Mouse (Mus musculus) embryonic facial prominence, embryonic 14.5 days (tissue): Measurements from ENCODE around the gene Hoxc6. TPM values are rescaled to one million over a fixed set of nuclear protein-coding genes. Genes with fewer than 3 reads are reported as not detected.

Experiments used
- ATAC-seq: fragments of 200-750 bp; cut with Nextera tagmentation; 2 replicates; pipeline ENCODE4 v1.8.0; 2017; ENCODE audit warnings: low read depth, moderate number of reproducible peaks, moderate TSS enrichment
- DNase-seq: peaks from one replicate; pipeline ENCODE4 v3.0.0-alpha.2; 2015; ENCODE audit warnings: low spot score
- H3K27ac ChIP-seq: fragments of 300-500 bp; sonication (generic); replicated peaks from 2 replicates; pipeline ENCODE4 v1.5.1; 2014; ENCODE audit warnings: low read depth, mild to moderate bottlenecking, low read length, moderate library complexity
- H3K27me3 ChIP-seq: fragments of 300-500 bp; sonication (generic); replicated peaks from 2 replicates; pipeline ENCODE4 v1.6.1; 2014; ENCODE audit warnings: low read length; ENCODE audit not compliant: control insufficient read depth, insufficient read depth
- H3K36me3 ChIP-seq: fragments of 300-500 bp; sonication (generic); 2 replicates; pipeline ENCODE4 v1.6.1; 2014; ENCODE audit warnings: low read length, mixed read lengths; ENCODE audit not compliant: control insufficient read depth, insufficient read depth
- H3K4me1 ChIP-seq: fragments of 300-500 bp; sonication (generic); 2 replicates; pipeline ENCODE4 v1.6.1; 2014; ENCODE audit warnings: antibody characterized with exemption, low read length; ENCODE audit not compliant: control insufficient read depth, insufficient read depth
- H3K4me2 ChIP-seq: fragments of 300-500 bp; sonication (generic); 2 replicates; pipeline ENCODE4 v1.6.1; 2014; ENCODE audit warnings: low read depth, mild to moderate bottlenecking, low read length, moderate library complexity, mixed read lengths
- H3K4me3 ChIP-seq: fragments of 300-500 bp; sonication (generic); 2 replicates; pipeline ENCODE4 v1.5.1; 2014; ENCODE audit warnings: low read depth, mild to moderate bottlenecking, low read length
- H3K9ac ChIP-seq: fragments of 300-500 bp; sonication (generic); 2 replicates; pipeline ENCODE4 v1.6.1; 2014; ENCODE audit warnings: low read depth, mild to moderate bottlenecking, low read length, moderate library complexity, mixed read lengths
- H3K9me3 ChIP-seq: fragments of 300-500 bp; sonication (generic); 2 replicates; pipeline ENCODE4 v1.6.1; 2016; ENCODE audit warnings: low read length; ENCODE audit not compliant: control insufficient read depth
- WGBS: fragments of 180-500 bp; shearing (Covaris S2); extraction: QIAGEN DNeasy Blood & Tissue Kit; methylation state at CpG from one replicate; pipeline ENCODE4 v1.1.7; 2014; 5-methylcytosine and 5-hydroxymethylcytosine counted together
- polyA plus RNA-seq: library from polyadenylated mRNA; unstranded; fragments of >200 nt; fragmentation: Nextera tagmentation; extraction: Ambion mirVana; gene quantifications from 2 replicates; pipeline ENCODE4 v1.2.1, GENCODE M21; 2014

The Hoxc6 gene
- polyA plus RNA-seq, 1 experiment from 2014 or later = 0.25 TPM

DNA sequence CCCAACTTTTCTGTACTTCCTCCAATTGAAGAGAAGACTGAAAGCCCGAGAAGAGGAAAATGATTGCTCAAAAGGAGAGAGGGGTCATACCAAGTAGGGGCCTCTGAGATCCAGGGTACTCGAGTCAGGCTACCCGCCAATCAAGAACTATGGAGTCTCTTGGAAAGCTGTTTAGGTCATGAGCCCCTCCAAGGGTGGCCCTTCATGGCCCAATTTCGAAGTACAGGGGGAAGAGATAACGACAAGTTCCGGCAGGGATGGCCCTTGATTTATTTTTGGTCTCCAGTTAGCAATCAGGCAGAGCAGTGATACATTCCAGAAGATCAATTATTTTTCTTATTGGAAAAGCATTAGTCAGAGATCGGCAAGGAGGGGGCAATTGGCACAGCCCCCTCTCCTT, 6.3 kb upstream of the Hoxc6 start:
- DNase-seq (no peak), ATAC-seq (no peak)
- Histone ChIP-seq H3K4me2 (no peak overlapping the region), H3K9ac (no peak overlapping the region), H3K9me3 (no peaks in the 10 kb centered on the region), H3K27me3 (peaks cover 96% of the 10 kb centered on the region), H3K4me3 (no peak overlapping the region), H3K36me3 (no peaks in the 10 kb centered on the region), H3K4me1 (no peaks in the 10 kb centered on the region), H3K27ac (no peak overlapping the region)
- WGBS = 3% methylated on average over 7 of the region's 7 CpGs

GRCm38 (mm10) chr15:102992206-102992605, 5.9 kb upstream of the Hoxc6 start:
- Histone ChIP-seq H3K27ac (no peak overlapping the region), H3K4me3 (no peak overlapping the region), H3K4me2 (no peak overlapping the region), H3K9ac (no peak overlapping the region), H3K36me3 (no peaks in the 10 kb centered on the region), H3K4me1 (no peaks in the 10 kb centered on the region), H3K9me3 (no peaks in the 10 kb centered on the region), H3K27me3 (peaks cover 96% of the 10 kb centered on the region)
- 3% methylated on average over 11 of the region's 11 CpGs for WGBS
- DNase-seq (no peak), ATAC-seq (no peak)

DNA sequence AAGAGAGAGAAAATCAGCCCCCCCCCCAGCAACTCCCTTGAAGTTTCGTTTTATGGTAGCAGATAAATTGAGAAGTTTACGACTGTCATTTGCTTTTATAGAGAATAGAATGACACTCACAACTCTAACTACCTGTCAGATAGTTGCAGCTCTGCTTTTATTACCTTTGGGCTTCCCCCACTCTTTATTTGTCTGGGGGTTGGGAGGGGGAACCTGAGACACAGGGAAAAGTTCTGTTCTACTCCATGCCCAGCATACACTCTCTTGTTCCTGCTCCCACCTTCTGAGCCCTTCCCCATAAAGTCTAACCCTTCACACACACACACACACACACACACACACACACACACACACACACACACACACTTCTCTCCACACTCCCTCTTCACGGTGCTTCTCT, 5.2 kb upstream of the Hoxc6 start:
- 0% methylated on average over 3 of the region's 3 CpGs for WGBS
- Histone ChIP-seq H3K4me1 (no peaks in the 10 kb centered on the region), H3K9me3 (no peaks in the 10 kb centered on the region), H3K36me3 (no peaks in the 10 kb centered on the region), H3K4me3 (no peak overlapping the region), H3K27me3 (peaks cover 96% of the 10 kb centered on the region), H3K27ac (no peak overlapping the region), H3K4me2 (no peak overlapping the region), H3K9ac (no peak overlapping the region)
- no peak for DNase-seq
- no peak for ATAC-seq

- no peak for ATAC-seq
- peaks cover 98% of the 10 kb centered on the region for H3K27me3 ChIP-seq
- no peak overlapping the region for H3K4me3 ChIP-seq
- H3K4me2 ChIP-seq = no peak overlapping the region
- WGBS = 2% methylated on average over 9 of the region's 9 CpGs
- no peaks in the 10 kb centered on the region for H3K36me3 ChIP-seq
- no peak overlapping the region for H3K9ac ChIP-seq
- H3K9me3 ChIP-seq = no peaks in the 10 kb centered on the region
- H3K4me1 ChIP-seq = peaks cover 15% of the 10 kb centered on the region; the same call in 1 of the 2 replicates
- H3K27ac ChIP-seq = no peak overlapping the region
- DNase-seq = no peak
These were observed 1.5 kb upstream of the Hoxc6 start for GRCm38 (mm10) chr15:102996548-102996947.

- H3K4me3 ChIP-seq = no peak overlapping the region
- no peaks in the 10 kb centered on the region for H3K36me3 ChIP-seq
- H3K4me1 ChIP-seq = peaks cover 15% of the 10 kb centered on the region; the same call in 1 of the 2 replicates
- no peak for DNase-seq
- H3K9ac ChIP-seq = no peak overlapping the region
- no peak for ATAC-seq
- H3K27ac ChIP-seq = no peak overlapping the region
- H3K27me3 ChIP-seq = peaks cover 98% of the 10 kb centered on the region
- no peak overlapping the region for H3K4me2 ChIP-seq
- H3K9me3 ChIP-seq = no peaks in the 10 kb centered on the region
- WGBS = 0% methylated on average over 3 of the region's 3 CpGs
These were observed 626 bp upstream of the Hoxc6 start for GRCm38 (mm10) chr15:102997431-102997830.

DNA sequence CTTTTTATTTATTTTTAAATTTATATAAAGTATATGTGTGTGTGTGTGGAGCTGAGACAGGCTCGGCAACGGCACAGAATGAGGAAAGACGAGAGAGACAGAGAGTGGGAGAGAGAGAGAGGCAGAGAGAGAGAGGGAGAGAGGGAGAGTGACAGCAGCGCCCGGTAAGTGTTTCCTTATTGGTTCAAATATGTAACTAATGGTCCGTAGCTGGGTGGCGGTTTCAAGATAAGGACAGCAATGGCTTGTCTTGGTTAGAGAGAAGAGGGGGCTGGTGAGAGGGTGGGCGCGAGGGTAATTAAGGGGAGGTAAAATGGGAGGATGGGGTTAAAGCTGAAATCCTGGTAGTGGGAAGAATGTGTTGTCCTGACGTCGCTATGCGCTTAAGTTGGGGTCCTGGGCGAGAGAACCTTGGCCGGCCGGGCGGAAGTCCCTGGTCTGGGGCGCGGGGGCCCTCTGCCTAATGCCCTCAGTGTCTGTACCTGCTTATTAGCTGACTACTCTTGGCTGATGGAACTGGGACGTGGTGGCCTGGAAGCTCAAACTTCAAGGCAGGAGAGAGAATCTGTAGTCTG, 638 bp downstream of the Hoxc6 start:
- Histone ChIP-seq H3K9me3 (no peaks in the 10 kb centered on the region), H3K4me1 (peaks cover 15% of the 10 kb centered on the region; the same call in 1 of the 2 replicates), H3K27me3 (peaks cover 99% of the 10 kb centered on the region), H3K4me3 (peak overlapping the region; percentile 44), H3K36me3 (no peaks in the 10 kb centered on the region), H3K9ac (no peak overlapping the region), H3K27ac (no peak overlapping the region), H3K4me2 (peak overlapping the region; percentile 72)
- no peak for ATAC-seq
- no peak for DNase-seq
- whole genome bisulfite sequencing = 1% methylated on average over 17 of the region's 19 CpGs

DNA sequence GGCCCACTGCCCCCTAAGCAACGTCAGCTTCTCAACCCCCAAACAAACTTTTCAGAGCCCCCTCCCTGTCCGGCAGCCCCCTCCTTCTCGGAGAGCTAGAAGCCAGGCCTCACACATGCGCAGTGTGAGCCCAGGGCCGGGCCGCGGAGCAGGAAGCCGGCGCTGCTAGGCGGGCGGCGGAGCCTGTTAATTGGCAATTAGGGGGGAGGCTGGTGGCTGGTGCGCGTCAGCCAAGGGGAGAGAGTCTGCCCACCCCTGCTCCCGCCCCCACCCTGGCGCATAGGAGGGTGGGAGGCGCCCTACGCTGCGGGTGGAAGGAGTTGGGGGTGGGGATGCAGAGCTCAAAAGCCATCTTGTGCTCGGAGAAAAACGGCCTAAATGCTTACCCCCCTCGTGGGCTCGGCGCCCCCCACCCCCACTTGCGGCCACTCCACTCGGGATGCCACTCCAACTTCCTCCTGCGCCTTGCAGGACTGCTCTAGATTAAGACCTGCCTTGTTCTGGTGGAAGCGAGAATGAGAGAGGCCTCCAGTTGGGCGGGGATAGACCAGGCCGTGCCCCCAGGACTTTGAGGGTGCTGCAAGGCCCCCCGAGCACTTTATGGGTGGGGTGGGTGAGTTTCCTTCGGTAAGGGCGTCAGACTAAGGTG, 1.2 kb downstream of the Hoxc6 start:
- Histone ChIP-seq H3K4me3 (peak overlapping the region; percentile 44), H3K4me2 (peak overlapping the region; percentile 72), H3K9me3 (no peaks in the 10 kb centered on the region), H3K4me1 (peaks cover 15% of the 10 kb centered on the region; the same call in 1 of the 2 replicates), H3K36me3 (no peaks in the 10 kb centered on the region), H3K27me3 (peaks cover 100% of the 10 kb centered on the region), H3K27ac (no peak overlapping the region), H3K9ac (peak overlapping the region; percentile 49)
- DNase-seq = peak; percentile 64
- peak; percentile 81 for ATAC-seq
- under 1% methylated on average over 23 of the region's 33 CpGs for WGBS

DNA sequence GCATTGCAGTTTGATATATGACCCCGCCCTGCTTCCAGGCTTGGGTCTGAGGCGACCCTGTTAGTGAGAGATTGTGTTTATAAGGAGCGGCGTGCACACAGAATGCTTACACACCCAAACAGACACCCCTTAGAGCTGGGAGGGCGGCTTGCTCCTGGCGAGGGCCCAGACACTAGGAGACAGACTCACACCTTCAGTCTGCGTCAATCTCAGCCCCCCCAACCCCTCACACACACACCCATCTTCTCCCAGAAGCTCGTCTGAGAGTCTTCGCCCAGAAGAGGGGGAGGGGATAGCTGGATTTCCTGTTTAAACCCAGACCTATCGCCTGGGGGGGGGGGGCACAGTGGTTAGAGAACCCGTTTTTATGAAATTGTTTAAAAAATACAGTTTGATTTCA, 1.9 kb downstream of the Hoxc6 start:
- Histone ChIP-seq H3K9me3 (no peaks in the 10 kb centered on the region), H3K27me3 (peaks cover 100% of the 10 kb centered on the region), H3K4me1 (peaks cover 15% of the 10 kb centered on the region; the same call in 1 of the 2 replicates), H3K27ac (no peak overlapping the region), H3K4me3 (peak overlapping the region; percentile 44), H3K4me2 (peak overlapping the region; percentile 72), H3K36me3 (no peaks in the 10 kb centered on the region), H3K9ac (no peak overlapping the region)
- peak; percentile 26; the same call in 1 of the 2 replicates for ATAC-seq
- 0% methylated on average over 10 of the region's 11 CpGs for WGBS
- no peak for DNase-seq

DNA sequence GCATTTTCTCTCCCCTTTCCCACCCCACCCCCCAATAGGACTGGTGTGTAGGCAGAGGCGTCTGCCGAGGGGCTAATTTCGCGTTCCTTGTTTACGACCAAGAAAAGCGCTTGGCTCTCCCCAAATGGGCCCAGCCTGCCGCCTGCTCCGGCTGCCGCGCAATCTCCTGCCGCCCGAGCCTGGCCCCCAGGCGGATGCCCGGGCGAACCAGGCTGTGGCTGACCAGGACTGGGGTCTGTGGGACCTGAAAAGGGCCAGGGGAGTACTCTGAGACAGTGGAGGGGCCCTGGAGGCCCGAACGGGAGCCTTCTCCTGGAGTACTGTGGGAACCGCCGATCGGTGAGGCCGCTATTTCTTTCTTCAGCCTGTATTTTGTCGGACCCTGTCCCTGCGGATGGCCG, 2.4 kb downstream of the Hoxc6 start:
- Histone ChIP-seq H3K27ac (no peak overlapping the region), H3K4me3 (peak overlapping the region; percentile 4; the same call in 1 of the 2 replicates), H3K9ac (no peak overlapping the region), H3K9me3 (no peaks in the 10 kb centered on the region), H3K4me1 (peaks cover 15% of the 10 kb centered on the region; the same call in 1 of the 2 replicates), H3K36me3 (no peaks in the 10 kb centered on the region), H3K27me3 (peaks cover 100% of the 10 kb centered on the region), H3K4me2 (peak overlapping the region; percentile 15; the same call in 1 of the 2 replicates)
- ATAC-seq = no peak
- no peak for DNase-seq
- 3% methylated on average over 23 of the region's 24 CpGs for WGBS
